Mouse (Mus musculus): Measurements from ENCODE around the gene Hist1h1b. TPM values are rescaled to one million over a fixed set of nuclear protein-coding genes. Genes with fewer than 3 reads are reported as not detected.
"Not testable (repeated sequence)": the region's sequence is repeated elsewhere in the genome, so short reads cannot be mapped to it uniquely, and the experiment has no call there.

Gene Hist1h1b
- polyA plus RNA-seq, 1 experiment = 1.7 TPM

GRCm38 (mm10) chr13:21797163-21797562, 16.7 kb upstream of the Hist1h1b start:
- not testable (repeated sequence) for H3K27me3 ChIP-seq (ENCODE audit: control insufficient read depth, insufficient read depth, insufficient read length); H3K4me3 ChIP-seq; H3K4me2 ChIP-seq (ENCODE audit: low read depth); H3K79me2 ChIP-seq (ENCODE audit: control insufficient read depth, insufficient read depth); H3ac ChIP-seq (ENCODE audit: control insufficient read depth, insufficient read length); H3K36me3 ChIP-seq (ENCODE audit: control insufficient read depth, insufficient read depth)

DNA sequence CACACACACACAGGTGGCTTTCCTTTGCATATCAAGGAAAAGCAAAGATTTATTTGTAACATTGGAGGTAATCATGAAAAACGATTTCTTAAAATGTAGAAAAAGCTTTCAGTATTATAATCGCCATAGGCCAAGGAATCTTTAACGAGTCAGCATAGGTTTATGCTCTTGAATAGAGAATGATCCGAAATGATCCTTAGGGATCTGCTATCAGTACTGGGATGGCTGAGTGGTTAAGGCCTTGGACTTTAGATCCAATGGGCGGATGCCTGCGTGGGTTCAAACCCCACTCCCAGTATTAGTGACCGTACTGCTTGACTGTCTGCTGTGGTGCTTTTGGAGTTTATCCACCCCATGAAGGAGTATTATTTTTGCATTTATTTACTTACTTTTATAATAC, 15.2 kb upstream of the Hist1h1b start:
- no peaks in the 10 kb centered on the region for H3K79me2 ChIP-seq (ENCODE audit: control insufficient read depth, insufficient read depth)
- H3K4me3 ChIP-seq = no peak overlapping the region
- no peak overlapping the region for H3K4me2 ChIP-seq (ENCODE audit: low read depth)

DNA sequence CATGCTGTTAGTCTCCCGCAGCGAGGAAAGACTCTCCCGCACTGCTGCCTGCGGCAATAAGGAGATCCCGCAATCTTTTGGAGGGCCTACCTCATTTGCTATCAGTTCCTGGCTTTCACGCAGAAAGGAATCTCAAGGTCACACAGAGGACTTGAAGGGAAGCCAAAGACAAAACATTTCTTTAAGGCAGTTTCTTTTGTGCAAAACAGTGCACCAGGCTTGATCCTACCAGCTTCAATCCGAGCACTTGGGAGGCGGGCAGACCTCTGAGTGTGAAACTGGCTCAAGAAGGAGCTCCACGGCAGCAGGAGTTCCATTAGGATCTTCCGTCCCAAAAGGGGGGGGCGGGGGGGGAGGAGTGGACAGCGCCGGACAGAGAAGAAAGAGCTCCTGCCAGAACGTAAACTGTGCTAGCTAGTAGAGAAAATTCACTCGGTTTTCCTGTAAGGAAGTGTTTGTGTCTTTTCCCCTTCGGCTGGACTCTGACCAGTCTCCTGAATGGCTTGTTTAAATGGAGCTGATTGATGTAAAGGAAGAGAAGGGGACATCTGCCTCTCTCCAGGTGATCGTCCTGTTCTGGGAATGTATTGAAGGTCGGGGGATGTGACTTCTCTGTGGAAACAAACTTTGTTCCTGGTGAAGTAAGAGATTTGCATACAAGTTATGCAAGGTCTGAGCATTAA, 10.3 kb upstream of the Hist1h1b start:
- no peak for TF ChIP-seq TCF12 (IDR thresholded peaks at IDR 0.05; ENCODE audit: insufficient read depth, poor library complexity, severe bottlenecking)
- TF ChIP-seq TCF3 (IDR thresholded peaks at IDR 0.05; ENCODE audit: insufficient read length, low read depth) = no peak
- TF ChIP-seq REST (IDR thresholded peaks at IDR 0.05; ENCODE audit: insufficient read depth, insufficient read length) = no peak
- TF ChIP-seq CEBPB (IDR thresholded peaks at IDR 0.05; ENCODE audit: insufficient read depth, poor library complexity, severe bottlenecking) = no peak
- TF ChIP-seq SRF (IDR thresholded peaks at IDR 0.05; ENCODE audit: control insufficient read depth, insufficient read length, low read depth) = no peak
- no peak for TF ChIP-seq MAX (IDR thresholded peaks at IDR 0.05; ENCODE audit: low read depth)
- TF ChIP-seq MYOG (IDR thresholded peaks at IDR 0.05; ENCODE audit: control insufficient read depth in 1 of 3, insufficient read depth in 1 of 3, insufficient read length in 2 of 3, low read depth in 2 of 3) = no peak
- no peak for TF ChIP-seq MYOD1 (IDR thresholded peaks at IDR 0.05; ENCODE audit: control insufficient read depth in 1 of 3, insufficient read length in 2 of 3, low read depth in 2 of 3)
- no peak for TF ChIP-seq POLR2A (IDR thresholded peaks at IDR 0.05; ENCODE audit: insufficient read length, low read depth)
- TF ChIP-seq POLR2AphosphoS2 (IDR thresholded peaks at IDR 0.05; ENCODE audit: insufficient read length, low read depth) = no peak
- TF ChIP-seq USF1 (IDR thresholded peaks at IDR 0.05; ENCODE audit: low read depth) = no peak
- no peak for TF ChIP-seq E2F4 (IDR thresholded peaks at IDR 0.05; ENCODE audit: insufficient read depth)
- no peak overlapping the region for H3ac ChIP-seq (ENCODE audit: control insufficient read depth, insufficient read length)
- no peaks in the 10 kb centered on the region for H3K27me3 ChIP-seq (ENCODE audit: control insufficient read depth, insufficient read depth, insufficient read length)
- H3K4me3 ChIP-seq = no peak overlapping the region
- H3K4me2 ChIP-seq (ENCODE audit: low read depth) = peak overlapping the region; percentile 12
- H3K36me3 ChIP-seq (ENCODE audit: control insufficient read depth, insufficient read depth) = no peaks in the 10 kb centered on the region
- no peaks in the 10 kb centered on the region for H3K79me2 ChIP-seq (ENCODE audit: control insufficient read depth, insufficient read depth)

More for the DNA sequence above, 15.2 kb upstream of the Hist1h1b start:
- Histone ChIP-seq H3ac (ENCODE audit: control insufficient read depth, insufficient read length) (no peak overlapping the region), H3K36me3 (ENCODE audit: control insufficient read depth, insufficient read depth) (no peaks in the 10 kb centered on the region), H3K27me3 (ENCODE audit: control insufficient read depth, insufficient read depth, insufficient read length) (no peaks in the 10 kb centered on the region)
- TF ChIP-seq SRF (IDR thresholded peaks at IDR 0.05; ENCODE audit: control insufficient read depth, insufficient read length, low read depth) = no peak
- TF ChIP-seq MYOG (IDR thresholded peaks at IDR 0.05; ENCODE audit: control insufficient read depth in 1 of 3, insufficient read depth in 1 of 3, insufficient read length in 2 of 3, low read depth in 2 of 3) = no peak
- no peak for TF ChIP-seq MAX (IDR thresholded peaks at IDR 0.05; ENCODE audit: low read depth)
- no peak for TF ChIP-seq TCF3 (IDR thresholded peaks at IDR 0.05; ENCODE audit: insufficient read length, low read depth)
- no peak for TF ChIP-seq TCF12 (IDR thresholded peaks at IDR 0.05; ENCODE audit: insufficient read depth, poor library complexity, severe bottlenecking)
- no peak for TF ChIP-seq USF1 (IDR thresholded peaks at IDR 0.05; ENCODE audit: low read depth)
- TF ChIP-seq POLR2A (IDR thresholded peaks at IDR 0.05; ENCODE audit: insufficient read length, low read depth) = no peak
- no peak for TF ChIP-seq CEBPB (IDR thresholded peaks at IDR 0.05; ENCODE audit: insufficient read depth, poor library complexity, severe bottlenecking)
- no peak for TF ChIP-seq E2F4 (IDR thresholded peaks at IDR 0.05; ENCODE audit: insufficient read depth)
- TF ChIP-seq REST (IDR thresholded peaks at IDR 0.05; ENCODE audit: insufficient read depth, insufficient read length) = no peak
- no peak for TF ChIP-seq MYOD1 (IDR thresholded peaks at IDR 0.05; ENCODE audit: control insufficient read depth in 1 of 3, insufficient read length in 2 of 3, low read depth in 2 of 3)
- no peak for TF ChIP-seq POLR2AphosphoS2 (IDR thresholded peaks at IDR 0.05; ENCODE audit: insufficient read length, low read depth)

- H3ac ChIP-seq (ENCODE audit: control insufficient read depth, insufficient read length) = no peak overlapping the region
- no peak overlapping the region for H3K4me3 ChIP-seq
- no peaks in the 10 kb centered on the region for H3K36me3 ChIP-seq (ENCODE audit: control insufficient read depth, insufficient read depth)
- H3K27me3 ChIP-seq (ENCODE audit: control insufficient read depth, insufficient read depth, insufficient read length) = no peaks in the 10 kb centered on the region
- H3K79me2 ChIP-seq (ENCODE audit: control insufficient read depth, insufficient read depth) = no peaks in the 10 kb centered on the region
- no peak overlapping the region for H3K4me2 ChIP-seq (ENCODE audit: low read depth)
- TF ChIP-seq REST (IDR thresholded peaks at IDR 0.05; ENCODE audit: insufficient read depth, insufficient read length) (no peak), SRF (IDR thresholded peaks at IDR 0.05; ENCODE audit: control insufficient read depth, insufficient read length, low read depth) (no peak), CEBPB (IDR thresholded peaks at IDR 0.05; ENCODE audit: insufficient read depth, poor library complexity, severe bottlenecking) (no peak), MAX (IDR thresholded peaks at IDR 0.05; ENCODE audit: low read depth) (no peak), TCF3 (IDR thresholded peaks at IDR 0.05; ENCODE audit: insufficient read length, low read depth) (no peak), MYOG (IDR thresholded peaks at IDR 0.05; ENCODE audit: control insufficient read depth in 1 of 3, insufficient read depth in 1 of 3, insufficient read length in 2 of 3, low read depth in 2 of 3) (no peak), POLR2A (IDR thresholded peaks at IDR 0.05; ENCODE audit: insufficient read length, low read depth) (no peak), E2F4 (IDR thresholded peaks at IDR 0.05; ENCODE audit: insufficient read depth) (no peak), USF1 (IDR thresholded peaks at IDR 0.05; ENCODE audit: low read depth) (no peak), TCF12 (IDR thresholded peaks at IDR 0.05; ENCODE audit: insufficient read depth, poor library complexity, severe bottlenecking) (no peak), MYOD1 (IDR thresholded peaks at IDR 0.05; ENCODE audit: control insufficient read depth in 1 of 3, insufficient read length in 2 of 3, low read depth in 2 of 3) (no peak), POLR2AphosphoS2 (IDR thresholded peaks at IDR 0.05; ENCODE audit: insufficient read length, low read depth) (no peak)
These were observed 9.5 kb upstream of the Hist1h1b start for GRCm38 (mm10) chr13:21789925-21790324.
